Mouse (Mus musculus) myocyte (in vitro differentiated cells): ENCODE data around the gene Flvcr1.

ENCODE experiments used
- CEBPB ChIP-seq: IDR thresholded peaks from 2 replicates; pipeline ENCODE4 v1.6.1; 2011; ENCODE audit warnings: mild to moderate bottlenecking, moderate library complexity; ENCODE audit not compliant: poor library complexity, insufficient read depth, severe bottlenecking
- E2F4 ChIP-seq: IDR thresholded peaks from one replicate; pipeline ENCODE4 v1.6.1; 2011; ENCODE audit warnings: mild to moderate bottlenecking, control low read depth, moderate library complexity; ENCODE audit not compliant: insufficient read depth
- MAX ChIP-seq: IDR thresholded peaks from one replicate; pipeline ENCODE4 v1.6.1; 2011; ENCODE audit warnings: low read depth, mild to moderate bottlenecking, control low read depth
- MYOD1 ChIP-seq, 3 experiments: IDR thresholded peaks; one replicate each; pipeline ENCODE4 v1.6.1; 2011; ENCODE audit warnings: control low read depth in 2 of 3, low read depth in 2 of 3, mild to moderate bottlenecking in 2 of 3, moderate library complexity in 1 of 3; ENCODE audit not compliant: insufficient read length in 2 of 3, control insufficient read depth in 1 of 3
- MYOG ChIP-seq, 3 experiments: IDR thresholded peaks; one replicate each; pipeline ENCODE4 v1.6.1; 2011; ENCODE audit warnings: control low read depth in 2 of 3, low read depth in 2 of 3, mild to moderate bottlenecking in 2 of 3; ENCODE audit not compliant: insufficient read length in 2 of 3, control insufficient read depth in 1 of 3, insufficient read depth in 1 of 3
- POLR2A ChIP-seq: IDR thresholded peaks from one replicate; pipeline ENCODE4 v1.6.1; 2011; ENCODE audit warnings: low read depth, mild to moderate bottlenecking, control low read depth, moderate library complexity; ENCODE audit not compliant: insufficient read length
- POLR2AphosphoS2 ChIP-seq: IDR thresholded peaks from one replicate; pipeline ENCODE4 v1.6.1; 2011; ENCODE audit warnings: low read depth, control low read depth; ENCODE audit not compliant: insufficient read length
- REST ChIP-seq: IDR thresholded peaks from one replicate; pipeline ENCODE4 v1.6.1; 2011; ENCODE audit warnings: mild to moderate bottlenecking, control low read depth, moderate library complexity; ENCODE audit not compliant: insufficient read depth, insufficient read length
- SRF ChIP-seq: IDR thresholded peaks from one replicate; pipeline ENCODE4 v1.6.1; 2011; ENCODE audit warnings: low read depth; ENCODE audit not compliant: control insufficient read depth, insufficient read length
- TCF12 ChIP-seq: IDR thresholded peaks from one replicate; pipeline ENCODE4 v1.6.1; 2011; ENCODE audit warnings: mild to moderate bottlenecking, control low read depth; ENCODE audit not compliant: poor library complexity, insufficient read depth, severe bottlenecking
- TCF3 ChIP-seq: IDR thresholded peaks from one replicate; pipeline ENCODE4 v1.6.1; 2011; ENCODE audit warnings: low read depth, control low read depth; ENCODE audit not compliant: insufficient read length
- USF1 ChIP-seq: IDR thresholded peaks from one replicate; pipeline ENCODE4 v1.6.1; 2011; ENCODE audit warnings: low read depth, mild to moderate bottlenecking, control low read depth, moderate library complexity

DNA sequence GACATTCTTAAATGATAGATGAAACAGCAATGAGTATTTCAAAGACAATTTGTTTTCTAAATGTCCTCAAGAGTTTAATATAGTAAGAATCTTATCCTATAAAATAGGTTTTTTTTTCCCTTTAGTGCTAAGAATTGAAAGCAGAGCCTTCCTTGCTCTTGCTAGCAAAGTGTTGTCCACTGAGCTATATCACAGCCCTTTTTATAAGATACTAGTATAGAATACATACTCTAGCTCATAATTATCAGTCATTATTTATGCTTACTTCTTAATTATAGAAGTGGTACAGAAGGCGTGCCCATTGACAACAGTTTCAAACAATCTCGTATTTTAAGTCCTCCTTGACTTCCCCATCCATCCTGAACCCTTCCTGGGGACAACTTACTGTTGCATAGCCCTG lies 38.6 kb upstream of the Flvcr1 start:
- TF ChIP-seq POLR2A (no peak), POLR2AphosphoS2 (no peak), MYOD1 (IDR thresholded peaks at IDR 0.05; ENCODE audit: control insufficient read depth in 1 of 3, insufficient read length in 2 of 3, low read depth in 2 of 3) (no peak), CEBPB (no peak), MYOG (IDR thresholded peaks at IDR 0.05; ENCODE audit: control insufficient read depth in 1 of 3, insufficient read depth in 1 of 3, insufficient read length in 2 of 3, low read depth in 2 of 3) (no peak), TCF3 (no peak), MAX (no peak), TCF12 (no peak), USF1 (no peak), SRF (no peak), REST (no peak), E2F4 (no peak)
